Mouse (Mus musculus) lung, postnatal 0 days (tissue): Measurements from ENCODE around the gene Rheb.

ENCODE experiments used
- CTCF ChIP-seq: IDR thresholded peaks from 2 replicates; pipeline ENCODE4 v1.5.1; 2016; ENCODE audit warnings: antibody characterized with exemption, mild to moderate bottlenecking
- EP300 ChIP-seq: IDR thresholded peaks from 2 replicates; pipeline ENCODE4 v1.6.1; 2016; ENCODE audit warnings: antibody characterized with exemption, mild to moderate bottlenecking, control low read depth

DNA sequence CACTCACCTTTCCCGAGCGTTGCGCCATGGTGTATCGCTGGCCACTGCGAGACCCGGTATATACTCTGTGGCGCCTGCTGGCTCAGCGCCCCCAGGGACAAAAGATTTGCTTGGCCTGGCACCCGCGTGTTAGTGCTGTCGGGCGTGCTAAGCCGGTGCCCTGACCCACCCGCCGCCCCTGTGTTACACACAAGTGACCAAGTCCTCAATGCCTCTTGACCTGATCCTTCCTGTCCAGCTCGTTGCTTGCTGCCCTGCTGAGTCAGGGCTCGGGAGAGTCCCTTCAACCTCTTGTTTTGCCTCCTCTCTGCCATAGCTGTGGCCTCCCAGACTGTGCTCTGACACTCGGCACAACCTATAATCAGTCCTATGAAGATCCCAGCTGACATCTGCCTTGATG lies 84.6 kb downstream of the Rheb start, which contains the start of gene Crygn:
- no peak for TF ChIP-seq CTCF
- no peak for TF ChIP-seq EP300
